Mouse (Mus musculus) urinary bladder, postnatal 14 days (tissue): ENCODE data around the gene 1110008L16Rik.
"Not testable (repeated sequence)": the region's sequence is repeated elsewhere in the genome, so short reads cannot be mapped to it uniquely, and the experiment has no call there.

Experiments
- DNase-seq: peaks from one replicate; pipeline ENCODE4 v3.0.0; 2021; ENCODE audit warnings: low spot score

Gene 1110008L16Rik

DNA sequence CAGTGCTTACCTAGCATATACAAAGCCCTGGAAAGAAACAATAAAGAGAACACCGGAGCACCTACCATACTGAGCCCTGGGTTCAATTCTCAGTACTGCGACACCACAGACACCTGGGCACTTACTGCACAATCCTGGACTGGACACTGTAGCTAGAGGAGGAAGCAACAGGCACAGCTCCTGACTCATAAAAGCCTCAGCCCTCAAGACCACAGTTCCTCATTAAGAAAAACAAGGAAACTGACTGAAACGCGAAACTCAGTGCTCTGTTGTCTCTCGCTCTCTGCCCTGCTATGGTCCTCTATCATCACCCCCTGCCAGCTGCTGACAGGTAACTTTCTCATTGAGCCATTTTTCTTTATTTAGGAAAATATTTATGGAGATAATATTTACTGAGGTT, at the start of gene 1110008L16Rik:
Gene 1110008L16Rik, plus strand, starts transcription at position 242 of the 400 bp plus-strand sequence.
- DNase-seq: no peak

DNA sequence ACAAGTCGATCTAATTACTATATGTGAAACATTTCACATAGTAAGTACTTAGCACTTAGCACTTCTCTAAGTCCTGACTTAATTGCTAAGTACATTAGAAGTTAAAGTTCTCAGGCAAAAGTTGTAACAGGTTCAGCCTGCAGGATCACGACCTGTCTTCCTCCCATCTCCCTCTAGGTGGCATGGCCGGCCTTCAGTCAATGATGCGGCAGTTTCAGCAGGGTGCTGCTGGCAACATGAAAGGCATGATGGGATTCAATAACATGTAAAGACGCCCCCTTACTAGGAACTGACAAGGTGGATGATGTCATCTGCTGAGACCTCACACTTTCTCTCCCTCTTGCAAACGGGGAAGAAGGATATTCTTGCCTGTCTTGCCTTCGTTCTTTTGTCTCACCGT, 37.4 kb upstream of the 1110008L16Rik start:
- not testable (repeated sequence) for DNase-seq

DNA sequence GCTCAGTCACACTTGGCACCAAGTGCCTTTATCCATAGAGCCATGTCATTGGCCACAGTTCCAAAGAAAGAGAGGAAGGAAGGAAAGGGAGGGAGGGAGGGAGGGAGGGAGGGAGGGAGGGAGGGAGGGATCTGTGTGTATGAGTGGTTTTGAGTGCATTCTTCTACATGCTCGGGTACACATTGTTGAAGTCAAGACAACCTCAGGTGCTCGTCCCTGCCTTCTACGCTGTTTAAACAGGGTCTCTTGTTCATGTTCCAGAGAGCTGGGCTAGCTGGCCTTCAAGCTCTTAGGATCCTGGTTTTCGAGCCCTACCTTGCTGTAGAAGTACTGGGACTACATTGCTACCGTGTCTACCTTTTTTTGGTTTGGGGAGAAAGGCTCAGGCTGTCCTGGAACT, 36.0 kb upstream of the 1110008L16Rik start:
- not testable (repeated sequence) for DNase-seq

DNA sequence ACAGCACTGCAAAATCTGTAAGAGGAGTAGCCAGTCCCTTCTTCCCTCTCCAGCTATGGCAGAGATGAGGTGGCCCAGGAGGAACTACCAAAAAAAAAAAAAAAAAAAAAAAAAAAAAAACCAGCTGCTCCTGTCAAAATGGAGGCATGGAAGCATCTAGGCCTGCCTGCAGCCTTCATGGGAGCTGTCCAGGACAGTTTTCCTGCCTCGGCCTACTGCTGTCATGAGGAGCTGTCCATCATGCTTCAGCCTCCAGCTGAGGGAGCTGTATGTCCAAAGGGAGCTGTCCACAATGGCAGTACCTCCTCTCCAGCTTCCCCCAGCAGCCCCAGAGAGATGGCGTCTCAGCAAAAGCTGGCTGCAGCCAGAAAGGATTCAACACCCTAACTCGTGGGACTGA, 27.1 kb upstream of the 1110008L16Rik start:
- no peak for DNase-seq

DNA sequence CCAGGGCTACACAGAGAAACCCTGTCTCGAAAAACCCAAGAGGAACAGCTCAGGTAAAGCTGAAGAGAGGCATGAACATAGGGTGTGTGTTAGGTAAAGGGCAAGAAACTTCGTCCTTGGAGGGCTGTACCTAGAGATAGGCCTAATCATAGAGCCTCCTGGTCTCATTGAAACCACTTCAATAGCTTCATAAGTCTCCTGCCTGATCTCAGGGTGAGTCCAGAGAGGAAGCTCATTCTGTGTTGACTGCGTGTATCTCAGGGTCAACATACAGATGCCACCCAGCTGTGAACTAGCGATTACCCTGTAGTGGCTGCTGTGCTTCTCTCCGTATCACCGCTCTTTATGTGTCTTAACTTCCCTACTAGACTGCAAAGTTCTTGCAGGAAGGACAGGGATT, 21.8 kb upstream of the 1110008L16Rik start:
- DNase-seq: not testable (repeated sequence)

DNA sequence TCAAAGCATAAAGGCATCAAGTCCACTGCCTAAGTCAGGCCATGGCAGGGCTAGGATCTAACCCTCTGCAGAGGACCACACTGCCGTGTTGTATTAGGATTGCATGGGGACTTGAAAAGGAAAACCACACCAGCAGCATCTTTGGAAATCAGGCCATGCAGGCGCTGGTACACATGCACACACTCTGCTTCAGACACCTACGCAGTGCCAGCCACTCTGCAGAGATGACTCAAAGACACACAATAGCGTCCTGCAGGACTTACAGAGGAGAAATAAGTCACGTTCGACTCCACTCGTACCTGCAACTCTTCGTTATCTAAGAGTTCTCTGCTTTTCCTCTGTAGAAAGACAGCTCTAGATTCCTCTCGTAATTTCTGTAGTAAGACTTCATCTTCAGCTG, 1.3 kb upstream of the 1110008L16Rik start:
- DNase-seq: no peak

DNA sequence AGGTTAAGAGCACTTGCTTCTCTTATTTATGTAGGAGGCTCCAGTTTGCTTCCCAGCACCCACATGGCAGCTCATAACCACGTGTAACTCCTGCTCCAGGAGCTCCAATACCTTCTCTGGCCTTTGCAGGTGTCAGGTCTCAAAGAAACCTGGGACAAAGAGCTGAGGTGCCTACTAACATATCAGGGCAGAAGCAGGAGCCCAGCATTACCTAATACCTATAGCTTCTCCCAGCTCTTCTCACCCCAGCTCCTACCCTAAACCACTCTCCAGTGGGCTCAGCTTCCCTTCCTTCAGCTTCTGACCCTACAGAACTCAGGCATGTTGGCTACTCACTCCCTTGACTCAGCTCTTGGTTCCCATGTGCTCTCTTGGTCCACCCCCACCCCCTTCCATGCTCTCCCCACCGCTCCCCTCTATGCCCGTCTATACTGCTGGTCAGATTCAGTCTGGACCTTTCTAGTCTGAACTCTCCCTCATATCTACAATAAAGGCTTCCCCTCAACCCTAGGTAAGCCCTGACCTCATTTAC, 1.5 kb downstream of the 1110008L16Rik start:
- no peak for DNase-seq

DNA sequence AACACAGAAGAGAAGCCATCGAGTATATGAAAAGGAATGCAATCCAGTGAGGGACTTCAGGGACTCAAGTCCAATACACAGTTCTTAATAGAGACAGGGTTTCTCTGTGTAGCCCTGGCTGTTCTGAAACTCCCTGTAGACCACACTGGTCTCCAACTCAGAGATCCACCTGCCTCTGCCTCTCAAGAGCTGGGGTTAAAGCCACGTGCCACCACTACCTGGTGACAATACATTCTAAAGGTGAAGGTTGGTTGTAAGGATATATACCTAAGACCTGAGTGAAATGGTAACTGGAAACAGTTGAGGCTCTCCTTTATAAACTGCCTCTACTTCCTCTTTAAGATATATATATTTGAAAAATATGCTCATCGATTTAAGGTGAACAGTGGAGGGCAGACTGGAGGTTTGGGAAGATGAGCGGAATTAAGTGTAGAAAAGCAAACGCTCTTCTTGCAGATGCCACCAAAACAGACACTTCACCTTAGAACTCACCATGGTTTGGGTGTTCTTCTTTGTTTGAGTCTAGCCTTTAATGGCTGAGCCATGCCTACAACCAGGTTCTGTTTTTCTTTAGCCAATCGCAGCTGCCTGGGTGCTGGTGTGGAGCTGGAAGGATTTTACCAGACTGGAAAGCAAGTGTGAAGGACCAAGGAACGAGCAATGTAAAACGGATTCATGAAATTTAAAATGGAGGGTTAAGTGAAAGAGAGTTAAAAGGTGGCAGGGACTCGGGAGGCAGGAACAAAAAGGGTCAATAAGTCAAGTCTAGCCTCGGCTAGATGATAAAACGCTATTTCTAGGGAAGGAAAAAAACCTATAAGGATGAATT, 2.3 kb downstream of the 1110008L16Rik start:
- DNase-seq: no peak

DNA sequence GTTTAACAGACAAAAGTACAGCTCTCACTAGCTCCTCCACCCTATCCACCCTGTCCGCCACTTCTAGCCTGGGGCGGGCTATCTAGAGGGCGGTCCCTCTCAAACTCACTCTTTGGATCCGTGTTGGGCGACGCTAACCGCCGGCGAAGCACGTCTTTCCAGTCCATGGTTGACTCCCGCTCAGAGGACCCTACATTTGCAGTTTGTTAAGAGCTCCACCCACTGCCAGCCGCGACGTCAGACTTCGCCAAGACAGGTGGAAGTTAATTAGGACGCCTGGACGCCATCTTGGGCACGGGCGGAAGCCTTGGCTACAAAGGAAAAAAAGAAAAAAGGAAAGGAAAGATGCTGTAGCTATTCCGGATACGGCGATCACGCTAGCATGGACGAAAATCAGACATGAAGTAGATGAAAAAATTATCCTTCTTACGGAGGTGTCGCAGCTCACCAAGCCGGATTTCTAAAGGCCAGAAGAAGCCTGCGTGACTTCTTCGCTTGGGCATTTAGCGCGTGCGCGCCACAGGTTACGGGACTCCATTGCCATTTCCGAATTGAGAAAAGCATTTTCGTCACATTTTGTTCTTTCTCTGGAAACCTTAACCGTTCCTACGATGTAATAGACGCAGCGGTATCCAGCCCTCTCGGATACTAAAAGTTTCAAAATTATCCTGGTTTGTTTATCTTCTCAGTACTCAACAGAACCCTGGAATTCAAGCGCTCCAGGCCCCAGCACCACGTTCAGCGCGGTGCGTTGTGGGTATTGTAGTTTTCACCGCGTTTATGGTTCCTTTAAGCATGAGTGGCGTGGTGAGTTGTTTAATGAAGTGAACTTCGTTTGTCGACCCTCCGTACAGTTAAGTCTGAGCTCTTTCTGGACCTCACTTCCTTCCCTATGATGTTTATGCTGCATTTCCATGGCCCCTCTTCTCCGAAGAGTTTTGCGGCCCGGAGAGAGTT, 3.4 kb downstream of the 1110008L16Rik start, which contains the start of gene Ppp2r3c:
Gene Ppp2r3c, minus strand, starts transcription at position 514 of the 957 bp plus-strand sequence.
- peak; percentile 90 for DNase-seq

DNA sequence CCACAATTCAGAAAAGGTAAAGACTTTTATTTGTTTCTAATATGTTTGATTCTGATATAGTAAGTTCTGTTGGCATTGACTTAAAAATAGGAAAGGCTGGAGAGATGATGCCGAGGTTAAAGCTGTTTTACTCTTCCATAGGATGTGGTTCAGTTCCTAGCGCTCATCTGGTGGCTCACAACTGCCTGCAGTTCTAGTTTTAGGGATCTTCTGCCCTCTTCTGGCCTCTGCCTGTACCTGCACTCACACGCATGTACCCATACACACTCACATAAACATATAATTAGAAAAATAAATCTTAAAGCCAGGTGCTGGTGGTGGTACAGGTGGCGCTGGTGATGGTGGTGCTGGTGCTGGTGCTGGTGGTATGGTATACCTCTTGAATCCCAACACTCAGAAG, 7.0 kb downstream of the 1110008L16Rik start:
- no peak for DNase-seq

DNA sequence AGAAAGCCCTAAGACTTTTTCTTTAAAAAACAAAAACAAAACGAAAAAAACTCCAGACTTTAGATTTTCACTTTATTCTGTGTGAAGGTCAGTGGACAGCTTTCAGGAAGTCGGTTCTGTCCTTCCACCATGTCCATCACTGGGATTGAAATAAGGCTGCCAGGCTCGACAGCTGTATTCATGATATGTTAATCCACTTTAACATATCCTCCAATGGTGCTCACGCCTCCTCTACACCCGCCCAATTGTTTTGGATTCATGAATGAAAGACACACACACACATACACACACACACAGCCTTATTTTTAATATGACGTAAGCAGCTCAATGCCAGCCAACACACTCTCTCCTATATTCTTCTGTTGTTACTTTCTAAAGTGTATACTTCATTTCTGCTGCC, 8.2 kb downstream of the 1110008L16Rik start:
- no peak for DNase-seq

DNA sequence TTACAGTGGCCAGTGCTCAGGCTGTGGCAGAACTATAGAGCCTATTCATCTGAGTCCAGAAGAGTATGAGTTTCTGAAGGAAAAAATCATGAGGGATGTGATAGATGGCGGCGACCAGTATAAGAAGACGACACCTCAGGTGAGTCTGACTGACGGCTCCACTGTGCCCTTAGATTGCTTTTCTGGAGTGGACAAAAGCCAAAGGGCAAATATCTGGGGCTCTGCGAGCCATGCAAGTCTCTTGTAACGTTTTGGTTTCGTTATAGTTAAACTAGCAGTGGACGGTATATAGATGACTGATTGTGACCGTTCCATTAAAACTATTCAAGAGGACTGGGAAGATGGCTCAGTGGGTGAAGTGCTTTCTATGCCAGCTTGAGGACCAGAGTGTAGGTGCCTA, 9.4 kb downstream of the 1110008L16Rik start:
- no peak for DNase-seq

DNA sequence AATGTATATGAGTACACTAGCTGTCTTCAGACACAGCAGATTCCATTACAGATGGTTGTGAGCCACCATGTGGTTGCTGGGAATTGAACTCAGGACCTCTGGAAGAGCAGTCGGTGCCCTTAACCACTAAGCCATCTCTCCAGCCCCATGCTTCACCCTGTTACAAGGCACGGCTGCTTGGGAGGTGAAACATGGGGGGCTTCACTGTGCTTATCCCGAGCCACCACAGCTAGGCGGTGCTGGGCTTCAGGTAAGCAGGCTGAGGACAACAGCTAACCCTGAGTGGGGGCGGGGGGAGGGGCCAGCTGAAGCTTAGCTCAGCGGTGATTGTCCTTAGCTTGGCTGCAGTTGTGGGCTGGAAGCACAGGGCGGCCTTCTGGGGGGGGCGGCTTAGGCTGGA, 10.1 kb downstream of the 1110008L16Rik start:
- no peak for DNase-seq

DNA sequence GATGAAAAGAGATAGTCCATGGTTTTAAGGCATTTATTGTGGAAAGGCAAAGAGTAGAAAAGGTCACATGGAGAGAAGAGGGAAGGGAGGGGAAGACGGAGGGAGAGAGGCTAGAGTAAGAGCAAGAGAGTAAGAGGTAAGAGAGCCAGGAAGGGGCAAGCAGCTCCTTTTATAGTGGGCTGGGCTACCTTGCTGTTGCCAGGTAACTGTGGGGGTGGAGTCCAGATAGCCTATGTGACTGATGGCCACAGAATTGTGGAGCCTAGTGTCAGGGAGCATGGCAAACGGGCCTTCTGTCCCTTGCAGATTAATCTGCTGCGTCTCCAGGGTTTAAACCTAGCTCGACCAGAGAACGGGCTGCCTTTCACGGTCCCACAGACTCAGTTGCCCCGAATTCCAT, 12.5 kb downstream of the 1110008L16Rik start:
- no peak for DNase-seq

DNA sequence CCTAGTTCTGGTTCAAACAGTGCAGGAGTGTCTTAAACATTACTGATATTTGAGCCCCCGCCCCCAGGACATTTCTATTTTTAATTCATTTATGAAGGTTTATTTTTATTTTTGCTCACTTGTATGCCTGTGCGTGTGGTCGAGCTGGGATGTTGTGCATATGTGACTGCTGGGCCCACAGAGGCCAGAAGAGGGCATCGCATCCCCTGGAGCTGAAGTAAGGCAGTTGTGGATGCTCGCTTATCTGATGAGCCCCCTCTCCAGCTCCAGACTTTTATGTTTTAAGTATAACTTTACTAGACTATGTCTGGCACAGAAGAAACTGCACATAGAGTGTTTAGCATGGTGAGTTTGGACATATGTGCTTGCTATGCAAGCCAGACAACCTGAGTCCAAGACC, 14.5 kb downstream of the 1110008L16Rik start:
- DNase-seq: no peak

DNA sequence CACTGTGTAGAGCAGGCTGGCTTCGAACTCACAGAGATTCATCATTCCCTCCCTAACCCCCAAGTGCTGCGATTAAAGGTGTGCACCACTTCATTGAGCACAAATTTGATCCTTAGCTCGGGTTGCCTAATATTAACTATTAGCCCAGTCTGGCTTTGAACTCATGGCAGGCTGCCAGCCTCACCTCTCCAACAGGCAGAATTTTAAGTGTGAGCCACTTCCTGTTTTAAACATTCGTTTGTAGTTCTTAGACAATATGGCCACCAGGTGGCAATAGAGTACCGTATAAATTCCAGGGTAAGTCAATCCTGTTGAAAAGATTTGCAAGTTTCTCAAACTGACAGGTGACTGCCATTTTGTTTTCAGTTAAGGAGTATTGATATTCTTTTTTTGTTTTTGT, 15.8 kb downstream of the 1110008L16Rik start:
- peak; percentile 79 for DNase-seq

DNA sequence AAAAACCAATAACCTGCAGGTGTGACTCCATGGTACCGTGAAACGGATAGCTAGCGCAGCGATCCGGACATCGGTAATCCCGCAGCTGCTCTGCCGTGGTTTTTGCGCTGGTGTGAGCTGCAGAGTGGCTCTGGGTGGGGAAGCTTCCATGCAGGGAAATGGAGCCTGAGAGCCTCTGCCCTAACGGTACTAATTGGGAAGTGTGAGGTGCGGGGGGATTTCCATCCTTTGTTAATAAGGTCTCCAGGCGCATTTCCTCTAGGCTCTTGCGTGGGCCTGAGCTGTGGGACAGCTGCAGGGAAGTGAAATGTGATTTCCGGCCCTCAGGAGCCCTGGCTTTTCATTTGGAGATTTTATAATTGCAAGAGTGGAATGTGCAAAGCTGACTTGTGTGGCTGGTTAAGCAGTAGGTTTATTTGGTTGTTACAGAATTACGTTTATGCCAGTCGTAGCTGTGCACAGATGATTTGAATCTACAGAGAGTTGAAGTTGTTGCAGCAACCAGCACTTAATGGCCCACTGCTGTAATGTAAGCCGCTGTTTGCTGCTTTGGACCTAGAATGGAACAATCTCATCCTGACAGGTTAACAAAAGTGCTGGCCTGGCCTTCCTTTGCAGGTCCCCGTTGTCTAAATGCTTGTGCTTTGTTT, 22.4 kb downstream of the 1110008L16Rik start:
- no peak for DNase-seq

DNA sequence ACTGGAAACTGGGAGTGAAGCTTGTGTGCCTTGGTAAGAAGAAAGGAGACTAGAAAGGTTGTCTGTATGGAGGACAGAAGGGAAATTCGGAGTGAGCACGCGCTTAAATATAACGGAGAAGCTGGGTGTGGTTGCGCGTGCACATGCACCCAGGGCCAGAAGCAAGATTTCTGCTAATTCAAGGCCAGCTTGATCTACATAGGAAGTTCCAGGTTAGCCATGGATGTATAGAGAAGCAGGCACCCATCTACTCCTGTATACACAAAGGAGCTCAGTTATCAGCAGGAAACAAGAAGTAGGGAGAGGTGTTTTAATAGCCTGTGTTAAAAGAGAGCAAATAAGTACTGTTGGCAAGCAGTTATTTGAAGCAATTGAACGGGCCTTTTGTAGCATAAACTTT, 26.3 kb downstream of the 1110008L16Rik start:
- no peak for DNase-seq

DNA sequence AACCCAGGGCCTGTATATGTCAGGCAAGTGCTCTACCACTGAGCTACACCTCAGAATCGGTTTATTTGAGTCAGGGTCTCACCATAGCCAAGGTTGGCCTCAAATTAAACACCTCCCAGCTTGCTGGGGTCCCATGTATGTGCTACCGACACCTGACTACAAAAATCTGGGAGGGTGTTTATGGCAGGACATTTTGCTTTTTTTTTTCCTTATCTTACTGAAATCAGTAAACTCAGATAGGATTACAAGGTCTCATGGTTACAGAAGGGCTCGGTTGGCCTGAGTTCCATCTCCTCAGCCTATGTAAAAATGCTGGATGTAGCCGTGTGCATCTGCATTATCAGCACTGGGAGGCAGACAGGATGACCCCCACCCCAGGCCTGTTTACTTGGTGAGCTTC, 29.4 kb downstream of the 1110008L16Rik start:
- DNase-seq: no peak

DNA sequence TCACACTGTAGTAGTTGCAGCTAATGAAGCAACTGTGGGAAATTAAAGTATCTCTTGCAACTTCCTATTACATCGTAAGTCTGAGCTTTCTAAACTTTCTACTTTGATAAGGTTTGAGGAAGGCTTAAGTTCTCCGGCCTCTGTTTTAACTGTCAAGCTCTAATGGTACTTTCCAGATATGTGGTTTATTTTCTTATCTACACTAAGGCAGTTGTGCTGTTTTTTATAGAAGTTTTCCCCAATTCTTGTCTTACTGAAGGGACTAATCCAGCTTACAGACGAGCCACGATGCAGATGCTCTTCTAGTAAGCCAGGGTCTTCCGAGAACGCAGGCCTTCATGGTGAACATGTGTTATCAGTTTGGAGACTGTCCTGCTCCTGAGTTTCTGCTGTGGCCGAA, 30.0 kb downstream of the 1110008L16Rik start:
- DNase-seq: no peak

DNA sequence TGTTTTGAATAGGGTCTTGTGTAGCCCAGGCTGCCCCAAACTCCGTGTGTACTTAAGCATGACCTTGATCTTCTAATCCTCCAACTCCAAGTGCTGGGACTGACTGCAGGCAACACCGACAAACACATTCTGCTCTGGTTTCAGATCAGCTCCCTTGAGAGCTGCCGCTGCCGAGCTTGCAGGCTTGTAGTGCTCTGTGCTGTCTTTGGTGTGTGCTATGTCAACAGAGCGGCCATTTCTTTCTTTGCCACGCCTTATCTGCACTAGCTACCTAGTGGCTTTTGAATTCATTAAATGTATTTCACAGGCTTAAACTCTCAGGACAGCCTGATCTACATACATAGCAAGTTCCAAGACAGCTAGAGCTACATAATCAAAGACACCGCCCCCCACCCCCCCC, 34.3 kb downstream of the 1110008L16Rik start:
- no peak for DNase-seq

DNA sequence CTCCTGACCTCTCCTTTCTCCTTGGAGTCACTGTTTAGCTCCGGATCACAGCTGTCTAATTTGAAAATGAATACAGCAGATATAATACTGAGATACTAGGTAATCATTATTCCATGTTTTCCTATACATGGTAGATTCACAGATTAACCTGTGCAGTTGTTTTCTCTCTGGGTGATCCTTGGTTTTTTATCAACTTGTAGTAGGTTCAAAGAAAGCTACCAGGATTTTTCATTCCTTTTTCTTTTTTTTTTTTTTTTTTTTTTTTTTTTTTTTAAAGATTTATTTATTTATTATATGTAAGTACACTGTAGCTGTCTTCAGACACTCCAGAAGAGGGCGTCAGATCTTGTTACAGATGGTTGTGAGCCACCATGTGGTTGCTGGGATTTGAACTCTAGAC, 39.1 kb downstream of the 1110008L16Rik start:
- not testable (repeated sequence) for DNase-seq
